Mouse (Mus musculus): ENCODE data around the gene Izumo3. TPM values are rescaled to one million over a fixed set of nuclear protein-coding genes. Genes with fewer than 3 reads are reported as not detected.
"Not testable (repeated sequence)": the region's sequence is repeated elsewhere in the genome, so short reads cannot be mapped to it uniquely, and the experiment has no call there.

Gene Izumo3
- not detected in 2 replicates for polyA plus RNA-seq (2015; fragmentation: Nextera tagmentation; extraction: Ambion mirVana)

DNA sequence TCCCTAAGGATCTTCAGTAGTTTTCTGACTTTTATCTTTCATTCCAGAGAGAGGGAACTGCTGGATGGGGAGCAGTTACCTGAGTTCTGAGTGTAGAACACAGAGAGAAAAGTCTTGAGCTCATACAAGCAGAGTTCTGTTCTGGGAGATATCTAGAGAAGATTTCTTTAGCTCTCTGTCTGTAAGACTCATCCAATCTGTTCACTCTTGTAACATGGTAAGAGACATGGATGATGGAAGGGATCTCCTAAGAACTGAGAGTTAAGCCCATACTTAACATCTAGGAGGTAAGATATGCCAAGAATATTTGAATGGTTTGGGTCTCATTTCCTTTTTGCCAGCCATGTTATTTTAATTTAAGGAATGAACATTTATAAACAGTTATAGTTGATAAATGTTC is at the start of gene Izumo3:
Gene Izumo3 (minus strand): TSS at position 101 of the 400 bp plus-strand sequence.
- Histone ChIP-seq H3K4me2 (replicated peaks; ENCODE audit: low read depth, low read length) (no peak within 1 kb of the TSS), H3K27me3 (replicated peaks; ENCODE audit: insufficient read depth, low read length) (no peaks in the 10 kb centered on the region), H3K27ac (ENCODE audit: low read length) (no peak within 1 kb of the TSS), H3K36me3 (ENCODE audit: insufficient read depth, low read length) (no peaks in the 10 kb centered on the region), H3K4me1 (ENCODE audit: insufficient read depth, low read depth, low read length) (no peaks in the 10 kb centered on the region), H3K4me3 (ENCODE audit: low read depth, low read length) (no peak within 1 kb of the TSS), H3K9me3 (ENCODE audit: low read length) (no peaks in the 10 kb centered on the region), H3K9ac (replicated peaks; ENCODE audit: low read depth) (no peak within 1 kb of the TSS)
- ATAC-seq (no peak), DNase-seq (ENCODE audit: low spot score) (no peak)
- TF ChIP-seq CTCF (IDR thresholded peaks at IDR 0.05) = no peak
- no peak for TF ChIP-seq EP300 (IDR thresholded peaks at IDR 0.05)

GRCm38 (mm10) chr4:92191649-92192048 is 44.6 kb upstream of the Izumo3 start, which contains the start of gene Gm12666:
Gm12666 (minus strand) TSS chr4:92191749.
- not testable (repeated sequence) for H3K9ac ChIP-seq (replicated peaks; ENCODE audit: low read depth); H3K27me3 ChIP-seq (replicated peaks; ENCODE audit: insufficient read depth, low read length); ATAC-seq; H3K36me3 ChIP-seq (ENCODE audit: insufficient read depth, low read length); H3K4me1 ChIP-seq (ENCODE audit: insufficient read depth, low read depth, low read length); H3K4me2 ChIP-seq (replicated peaks; ENCODE audit: low read depth, low read length); H3K27ac ChIP-seq (ENCODE audit: low read length); H3K9me3 ChIP-seq (ENCODE audit: low read length); H3K4me3 ChIP-seq (ENCODE audit: low read depth, low read length); DNase-seq (ENCODE audit: low spot score)
- 75% methylated on average over 1 of the region's 1 CpGs for WGBS

- H3K27me3 ChIP-seq (replicated peaks; ENCODE audit: insufficient read depth, low read length) = no peaks in the 10 kb centered on the region
- ATAC-seq = no peak
Measured at GRCm38 (mm10) chr4:92152646-92153045, 5.6 kb upstream of the Izumo3 start.

DNA sequence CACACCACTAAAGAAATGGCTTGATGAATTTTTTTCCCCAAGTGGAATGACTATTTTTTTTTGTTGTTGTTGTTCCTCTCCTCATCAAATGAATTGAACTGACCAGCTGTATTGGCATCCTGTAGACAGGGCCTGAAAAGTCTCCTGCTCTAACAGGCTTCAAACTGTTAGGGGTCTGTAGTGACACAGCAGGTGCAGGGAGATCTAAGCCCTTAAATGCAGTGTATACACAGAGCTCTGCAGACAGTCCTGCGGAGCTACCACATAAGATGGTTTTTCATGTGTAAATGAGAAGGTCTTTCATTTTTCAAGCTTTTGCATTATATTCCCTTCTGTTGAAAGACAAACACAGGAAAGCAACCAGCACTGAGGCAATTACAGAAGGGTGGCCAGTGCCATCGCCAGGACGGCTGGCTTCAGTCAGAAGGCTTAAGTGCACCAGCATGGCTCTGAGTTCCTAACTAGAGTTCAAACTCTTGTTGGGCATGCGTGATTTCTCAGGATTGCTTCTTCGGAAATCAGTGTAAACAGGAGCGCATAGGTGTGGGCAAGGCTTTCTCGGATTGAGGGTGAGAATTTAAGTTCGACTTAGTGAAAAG is 35.5 kb downstream of the Izumo3 start:
- no peak overlapping the region for H3K4me2 ChIP-seq (replicated peaks; ENCODE audit: low read depth, low read length)
- H3K9ac ChIP-seq (replicated peaks; ENCODE audit: low read depth) = no peak overlapping the region
- TF ChIP-seq EP300 (IDR thresholded peaks at IDR 0.05) (no peak), CTCF (IDR thresholded peaks at IDR 0.05) (no peak)
- no peaks in the 10 kb centered on the region for H3K9me3 ChIP-seq (ENCODE audit: low read length)
- H3K27me3 ChIP-seq (replicated peaks; ENCODE audit: insufficient read depth, low read length) = no peaks in the 10 kb centered on the region
- no peak overlapping the region for H3K27ac ChIP-seq (ENCODE audit: low read length)
- H3K4me3 ChIP-seq (ENCODE audit: low read depth, low read length) = no peak overlapping the region
- no peak for ATAC-seq
- DNase-seq (ENCODE audit: low spot score) = no peak
- no peaks in the 10 kb centered on the region for H3K36me3 ChIP-seq (ENCODE audit: insufficient read depth, low read length)
- WGBS = 41% methylated on average over 8 of the region's 8 CpGs
- H3K4me1 ChIP-seq (ENCODE audit: insufficient read depth, low read depth, low read length) = no peaks in the 10 kb centered on the region

More at GRCm38 (mm10) chr4:92152646-92153045, 5.6 kb upstream of the Izumo3 start:
- Histone ChIP-seq H3K4me1 (ENCODE audit: insufficient read depth, low read depth, low read length) (no peaks in the 10 kb centered on the region), H3K27ac (ENCODE audit: low read length) (no peak overlapping the region), H3K4me2 (replicated peaks; ENCODE audit: low read depth, low read length) (no peak overlapping the region), H3K9me3 (ENCODE audit: low read length) (no peaks in the 10 kb centered on the region), H3K9ac (replicated peaks; ENCODE audit: low read depth) (no peak overlapping the region), H3K4me3 (ENCODE audit: low read depth, low read length) (no peak overlapping the region), H3K36me3 (ENCODE audit: insufficient read depth, low read length) (no peaks in the 10 kb centered on the region)
- DNase-seq (ENCODE audit: low spot score) = no peak
- WGBS = 81% methylated on average over 1 of the region's 1 CpGs
- TF ChIP-seq EP300 (IDR thresholded peaks at IDR 0.05) (no peak), CTCF (IDR thresholded peaks at IDR 0.05) (no peak)

- Histone ChIP-seq H3K4me3 (ENCODE audit: low read depth, low read length) (no peak overlapping the region), H3K4me1 (ENCODE audit: insufficient read depth, low read depth, low read length) (no peaks in the 10 kb centered on the region), H3K27ac (ENCODE audit: low read length) (no peak overlapping the region), H3K9me3 (ENCODE audit: low read length) (no peaks in the 10 kb centered on the region), H3K27me3 (replicated peaks; ENCODE audit: insufficient read depth, low read length) (no peaks in the 10 kb centered on the region), H3K4me2 (replicated peaks; ENCODE audit: low read depth, low read length) (no peak overlapping the region), H3K36me3 (ENCODE audit: insufficient read depth, low read length) (no peaks in the 10 kb centered on the region), H3K9ac (replicated peaks; ENCODE audit: low read depth) (no peak overlapping the region)
- DNase-seq (ENCODE audit: low spot score) (no peak), ATAC-seq (no peak)
- 87% methylated on average over 4 of the region's 4 CpGs for WGBS
- TF ChIP-seq EP300 (IDR thresholded peaks at IDR 0.05) (no peak), CTCF (IDR thresholded peaks at IDR 0.05) (no peak)
Measured at GRCm38 (mm10) chr4:92097386-92097785, 49.6 kb downstream of the Izumo3 start.

DNA sequence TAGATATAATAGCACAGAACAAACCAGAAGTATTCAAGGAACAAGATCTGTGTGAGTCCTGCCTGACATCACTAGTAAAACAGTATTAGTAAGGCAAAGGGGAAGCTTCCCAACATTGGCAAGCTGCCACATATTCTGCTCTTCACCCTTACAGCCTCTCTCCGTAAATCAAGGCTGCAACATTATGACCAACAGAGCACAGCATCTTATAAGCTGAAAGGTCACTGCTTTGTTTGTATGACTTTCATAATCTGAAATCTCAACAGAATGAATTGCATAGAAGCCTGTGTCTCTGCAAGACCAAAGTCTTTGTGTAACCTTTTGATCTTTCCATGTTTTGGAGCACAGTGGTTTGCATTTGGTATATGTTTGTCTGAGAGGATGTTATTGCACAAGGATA is 51.1 kb downstream of the Izumo3 start:
- 37% methylated on average over 1 of the region's 1 CpGs for WGBS
- H3K9ac ChIP-seq (replicated peaks; ENCODE audit: low read depth) = no peak overlapping the region
- no peaks in the 10 kb centered on the region for H3K27me3 ChIP-seq (replicated peaks; ENCODE audit: insufficient read depth, low read length)
- H3K4me2 ChIP-seq (replicated peaks; ENCODE audit: low read depth, low read length) = no peak overlapping the region
- DNase-seq (ENCODE audit: low spot score) = no peak
- no peaks in the 10 kb centered on the region for H3K36me3 ChIP-seq (ENCODE audit: insufficient read depth, low read length)
- H3K27ac ChIP-seq (ENCODE audit: low read length) = no peak overlapping the region
- H3K4me3 ChIP-seq (ENCODE audit: low read depth, low read length) = no peak overlapping the region
- no peaks in the 10 kb centered on the region for H3K9me3 ChIP-seq (ENCODE audit: low read length)
- TF ChIP-seq EP300 (IDR thresholded peaks at IDR 0.05) = no peak
- no peak for TF ChIP-seq CTCF (IDR thresholded peaks at IDR 0.05)
- no peaks in the 10 kb centered on the region for H3K4me1 ChIP-seq (ENCODE audit: insufficient read depth, low read depth, low read length)
- no peak for ATAC-seq

Other genes starting within 250 kb of the Izumo3 start
- gene Gm12666, start 44.5 kb upstream of the Izumo3 start, polyA plus RNA-seq (2015; fragmentation: Nextera tagmentation; extraction: Ambion mirVana) = not detected in 2 replicates